Mouse (Mus musculus): ENCODE measurements around the gene Mb21d2. TPM values are rescaled to one million over a fixed set of nuclear protein-coding genes. Genes with fewer than 3 reads are reported as not detected.
A peak's percentile ranks its signal among the peaks of the same experiment; 100 is the strongest.

The Mb21d2 gene
- total RNA-seq, 2 experiments from 2014 or later: 6.8 to 9.9 TPM

DNA sequence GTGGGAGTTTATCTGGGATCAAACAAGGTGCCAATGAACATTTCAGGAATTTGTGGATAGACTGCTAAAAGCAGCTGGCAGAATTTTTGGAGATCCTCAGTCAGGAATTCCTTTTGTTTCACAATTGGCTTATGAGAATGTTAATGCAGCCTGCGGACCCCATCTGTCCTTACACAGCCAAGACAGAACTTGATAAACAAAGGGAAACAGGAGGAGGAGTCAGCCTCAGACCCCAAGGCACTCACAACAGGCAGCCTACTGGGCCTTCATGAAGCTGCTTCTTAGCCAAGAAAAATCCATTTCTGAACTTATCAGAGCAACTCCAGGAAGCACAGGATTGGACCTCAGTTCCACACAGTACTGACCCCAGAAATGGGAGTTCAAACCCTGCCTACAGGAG is 120.4 kb downstream of the Mb21d2 start:
- DNase-seq (ENCODE audit: low spot score in 2 of 2): no peak

DNA sequence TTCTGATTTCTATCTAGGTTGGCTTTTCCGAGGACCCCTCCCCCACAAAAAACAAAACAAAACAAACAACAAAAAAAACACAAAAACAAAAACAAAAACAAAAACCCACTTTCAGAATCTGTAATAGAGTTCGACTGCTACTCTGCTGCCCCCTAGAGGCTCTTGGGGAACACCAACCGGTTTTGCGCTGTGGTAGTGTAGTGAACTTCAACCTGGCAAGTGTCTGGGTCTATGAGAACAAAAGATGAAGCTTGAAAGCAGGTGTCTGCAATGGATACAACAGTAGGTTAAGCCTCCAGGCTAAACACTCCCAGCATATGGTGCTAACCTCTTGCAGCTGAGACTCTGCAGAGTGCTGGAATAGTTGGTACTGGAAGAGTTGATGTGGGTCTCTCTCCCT is 136.4 kb downstream of the Mb21d2 start:
- DNase-seq (ENCODE audit: low spot score in 2 of 2): peak in 1 of 2 experiments; percentile 4

Other genes starting within 250 kb of the Mb21d2 start
- gene Fgf12, start 176.6 kb downstream of the Mb21d2 start, total RNA-seq (2021): 1 to 10 TPM; 1.7 to 3.2 TPM